Mouse (Mus musculus) MEL (cell line): ENCODE measurements at regions not wholly inside any gene's neighbourhood (a gene's known extent, or its start where the extent isn't known, plus 50 kb on each side); places are given as distances from the start of the nearest gene placed in this dataset.
"Not testable (repeated sequence)": the region's sequence is repeated elsewhere in the genome, so short reads cannot be mapped to it uniquely, and the experiment has no call there.

Experiments
- DNase-seq: peaks from one replicate; pipeline ENCODE4 v3.0.0; 2011; ENCODE audit warnings: low read depth, low spot score
- H3K27ac ChIP-seq: 2 replicates; pipeline ENCODE4 v1.5.1; 2012; ENCODE audit warnings: low read depth, mild to moderate bottlenecking, control low read depth, low read length, moderate library complexity; ENCODE audit not compliant: control insufficient read depth
- H3K27me3 ChIP-seq, 2 experiments: fragments of 150-350 bp in 1 of 2; sonication (generic) in 1 of 2; 2 replicates each; pipeline ENCODE4 v1.6.1; 2012; ENCODE audit warnings: low read length in 2 of 2, mild to moderate bottlenecking in 2 of 2, improper control_type of control experiment in 1 of 2, moderate library complexity in 1 of 2; ENCODE audit not compliant: insufficient read depth in 2 of 2, control insufficient read depth in 1 of 2
- H3K36me3 ChIP-seq, 2 experiments: 2 replicates each; pipeline ENCODE4 v1.6.1; 2012 to 2014; ENCODE audit warnings: low read length in 2 of 2, improper control_type of control experiment in 1 of 2, inconsistent platforms in 1 of 2, mild to moderate bottlenecking in 1 of 2; ENCODE audit not compliant: insufficient read depth in 2 of 2, control insufficient read depth in 1 of 2
- H3K4me1 ChIP-seq, 2 experiments: fragments of 150-350 bp in 1 of 2; sonication (generic) in 1 of 2; 2 replicates each; pipeline ENCODE4 v1.6.1; 2012; ENCODE audit warnings: low read length in 2 of 2, improper control_type of control experiment in 1 of 2, mild to moderate bottlenecking in 1 of 2; ENCODE audit not compliant: insufficient read depth in 2 of 2, control insufficient read depth in 1 of 2
- H3K4me3 ChIP-seq, 2 experiments: fragments of 150-350 bp in 1 of 2; sonication (generic) in 1 of 2; 2 replicates each; pipeline ENCODE4 v1.5.1; 2012; ENCODE audit warnings: low read depth in 2 of 2, low read length in 2 of 2, mild to moderate bottlenecking in 2 of 2, moderate library complexity in 2 of 2, control low read depth in 1 of 2, improper control_type of control experiment in 1 of 2; ENCODE audit not compliant: control insufficient read depth in 1 of 2, insufficient read depth in 1 of 2
- H3K79me2 ChIP-seq: 2 replicates; pipeline ENCODE4 v1.6.1; 2012; ENCODE audit warnings: mild to moderate bottlenecking, low read length, moderate library complexity; ENCODE audit not compliant: control insufficient read depth, poor library complexity, insufficient read depth
- H3K9ac ChIP-seq: 2 replicates; pipeline ENCODE4 v1.6.1; 2012; ENCODE audit warnings: low read depth, mild to moderate bottlenecking, control low read depth, low read length, moderate library complexity; ENCODE audit not compliant: control insufficient read depth, poor library complexity, severe bottlenecking
- H3K9me3 ChIP-seq: fragments of 150-350 bp; sonication (generic); replicated peaks from 2 replicates; pipeline ENCODE4 v1.6.1; 2012; ENCODE audit warnings: mild to moderate bottlenecking, low read length, improper control_type of control experiment, moderate library complexity; ENCODE audit not compliant: insufficient read depth

GRCm38 (mm10) chr17:6547937-6548336, 53.5 kb upstream of the Dynlt1c start:
- H3K9me3 ChIP-seq, DNase-seq, H3K9ac ChIP-seq, H3K27me3 ChIP-seq, H3K27ac ChIP-seq, H3K4me1 ChIP-seq, H3K4me3 ChIP-seq, H3K36me3 ChIP-seq, H3K79me2 ChIP-seq: not testable (repeated sequence)
